Mouse (Mus musculus): ENCODE results near the gene Acsf3.

The Acsf3 gene

DNA sequence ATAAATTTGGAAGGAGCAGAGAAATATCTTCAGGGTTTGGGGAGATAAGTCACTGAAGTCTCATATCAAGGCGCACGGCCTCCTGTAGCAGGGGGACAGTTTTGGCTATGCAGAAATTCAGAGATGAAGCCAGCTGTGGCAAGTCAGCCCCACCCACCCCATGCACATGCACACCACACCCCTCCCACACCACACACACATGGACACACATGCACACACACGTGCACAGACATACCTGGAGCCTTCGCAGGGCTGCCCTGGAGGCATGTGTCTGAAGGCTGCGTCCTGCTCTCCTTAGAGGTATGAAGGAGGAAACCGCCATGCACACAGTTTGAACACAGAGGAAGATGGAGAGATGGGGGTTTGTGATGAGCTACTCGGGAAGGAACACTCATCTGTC is 15.2 kb upstream of the Acsf3 start:
- in situ Hi-C loops (cut with MboI, MseI), result no loop called here

DNA sequence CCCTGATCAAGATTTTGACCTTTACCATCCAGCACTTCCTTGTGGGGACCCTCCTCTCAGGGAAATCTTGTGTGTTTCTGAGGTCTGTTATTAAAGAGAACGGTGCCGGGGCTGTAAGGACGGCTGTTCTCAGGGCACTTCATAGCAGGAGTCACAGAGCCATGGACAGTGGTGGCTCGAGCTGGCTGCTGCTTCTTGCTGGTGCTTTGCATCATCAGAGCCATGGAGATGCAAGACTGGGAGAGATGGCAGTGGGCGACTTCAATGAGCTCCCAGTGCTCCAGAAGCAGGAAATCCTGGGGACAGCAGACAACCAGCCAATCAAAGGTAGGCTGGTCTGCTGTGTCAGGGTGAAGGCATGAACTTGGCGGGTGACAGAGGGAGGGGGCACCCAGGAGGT is 14.2 kb upstream of the Acsf3 start:
- in situ Hi-C loops (cut with MboI, MseI), result no loop called here

DNA sequence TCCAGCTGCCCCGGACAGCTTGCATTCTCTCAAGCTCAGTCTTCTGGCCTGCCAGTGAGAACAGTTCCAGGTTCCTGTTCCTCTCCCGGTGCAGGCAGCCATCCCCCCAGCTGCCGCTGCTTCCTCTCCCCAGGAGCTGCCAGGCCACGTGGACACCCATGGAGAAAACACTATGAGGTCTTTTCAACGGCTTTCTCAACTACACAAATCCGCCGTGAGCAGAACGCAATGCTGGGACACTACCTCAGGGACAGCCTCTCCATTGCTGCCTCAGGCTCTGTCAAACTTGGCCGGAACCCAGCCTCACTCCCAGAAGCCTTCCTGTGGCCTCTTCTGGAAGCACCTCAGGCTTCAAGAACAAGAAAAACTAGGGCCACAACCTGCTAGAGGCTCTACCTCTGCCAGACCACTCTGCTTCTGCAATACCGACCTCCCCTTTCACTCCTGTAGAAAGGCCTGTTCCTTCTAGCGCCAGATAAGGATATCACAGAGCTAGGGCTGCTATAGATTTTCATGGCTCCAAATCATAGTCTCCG is 12.5 kb upstream of the Acsf3 start:
- in situ Hi-C loops (cut with MboI, MseI), result no loop called here

DNA sequence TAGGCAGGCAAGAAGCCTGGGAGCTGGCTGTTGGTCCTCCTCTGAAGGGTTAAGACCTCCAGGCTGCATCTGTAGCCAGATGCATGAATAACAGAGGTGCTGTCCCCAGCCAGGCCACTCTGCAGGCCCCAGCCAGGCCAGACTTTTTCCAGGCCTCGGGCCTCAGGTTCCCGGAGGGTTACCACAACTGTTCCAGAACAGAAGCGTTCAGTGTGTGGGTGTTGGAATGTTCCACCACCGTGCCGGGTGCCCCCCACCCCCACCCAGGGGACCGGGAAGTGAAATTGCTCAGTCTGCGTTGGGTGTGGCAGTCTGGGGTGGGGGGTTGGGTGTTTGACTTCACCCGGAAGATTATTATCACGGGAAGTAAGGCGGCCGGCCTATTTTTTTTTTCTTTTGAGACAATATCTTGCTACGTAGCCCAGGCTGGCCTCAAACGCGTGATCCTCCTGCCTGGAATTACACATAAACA is 12.0 kb upstream of the Acsf3 start:
- in situ Hi-C loops (cut with MboI, MseI), result no loop called here

DNA sequence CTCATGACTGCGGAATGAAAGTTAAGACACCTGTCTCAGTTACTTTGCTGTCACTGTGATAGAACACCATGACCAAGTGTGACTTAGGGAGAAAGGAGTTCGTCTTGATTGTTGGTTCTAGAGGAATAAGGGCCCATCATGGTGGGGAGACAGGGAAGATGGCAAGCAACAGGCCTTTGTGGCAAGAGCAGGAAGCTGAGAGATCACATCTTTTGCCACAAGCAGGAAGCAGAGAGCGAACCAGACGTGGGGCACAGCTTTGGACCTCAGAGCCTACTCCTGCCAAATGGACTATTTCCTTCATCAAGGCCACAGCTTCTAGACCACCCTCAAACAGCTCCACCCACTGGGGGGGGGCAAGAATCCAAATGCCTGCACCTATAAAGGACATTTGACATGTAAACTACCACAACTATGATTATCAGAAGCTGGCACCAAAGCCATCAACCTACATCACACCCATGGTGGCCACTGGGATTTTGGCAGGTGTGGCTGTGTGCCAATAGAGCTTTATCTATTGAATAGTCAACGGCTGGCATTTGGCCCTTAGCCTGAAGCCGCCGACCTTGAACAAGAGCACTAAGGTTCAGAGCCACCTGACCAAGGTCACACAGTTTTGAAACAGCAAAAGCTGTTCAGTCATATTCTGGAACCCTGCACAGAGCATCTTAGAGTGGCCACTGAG is 10.4 kb upstream of the Acsf3 start:
- in situ Hi-C loops (cut with MboI, MseI), result no loop called here

DNA sequence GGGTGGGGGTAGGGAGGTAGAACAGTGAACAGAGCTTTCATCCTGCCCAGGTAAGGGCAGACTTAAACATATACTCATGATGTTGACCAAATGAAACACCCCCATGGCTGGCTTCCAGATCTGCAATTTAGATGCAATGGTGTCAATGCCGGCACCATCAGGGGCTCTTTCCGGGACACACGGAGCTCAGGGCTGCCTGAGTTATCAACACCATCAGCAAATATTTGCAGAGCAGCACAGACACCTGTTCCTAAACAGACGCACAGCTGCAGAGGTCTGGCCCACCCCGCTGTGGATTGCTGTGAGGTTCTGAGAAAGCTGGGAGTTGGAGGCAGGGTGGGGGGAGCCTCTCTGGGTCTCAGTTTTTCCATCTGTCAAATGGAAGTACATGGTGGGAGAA is 9.1 kb upstream of the Acsf3 start:
- in situ Hi-C loops (cut with MboI, MseI), result no loop called here

DNA sequence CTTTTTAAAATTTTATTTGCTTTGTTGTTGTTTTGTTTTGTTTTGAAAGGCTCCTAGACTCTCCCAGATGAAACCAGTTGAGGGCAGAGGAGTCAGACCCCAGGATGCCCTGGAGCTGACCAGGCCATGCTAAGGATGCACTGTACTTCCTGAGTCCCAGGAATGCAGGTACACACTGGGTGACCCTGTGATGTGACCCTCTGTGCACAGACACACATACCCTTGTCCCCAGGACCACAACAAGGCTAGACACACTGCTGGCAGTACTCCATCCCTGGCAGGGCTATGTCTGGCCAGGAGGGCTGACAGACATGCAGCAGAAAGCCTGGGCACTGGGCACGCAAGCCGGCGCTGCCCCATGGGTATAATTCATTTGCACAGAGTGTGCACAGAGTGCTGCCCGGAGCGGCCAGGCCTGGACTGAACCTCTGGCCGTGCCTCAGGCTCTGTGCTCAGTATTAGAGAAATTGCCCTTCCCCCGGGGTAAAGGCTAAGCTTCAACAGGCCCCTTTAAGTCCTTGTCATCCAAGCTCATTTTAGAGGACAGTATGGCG is 8.6 kb upstream of the Acsf3 start:
- in situ Hi-C loops (cut with MboI, MseI), result no loop called here

DNA sequence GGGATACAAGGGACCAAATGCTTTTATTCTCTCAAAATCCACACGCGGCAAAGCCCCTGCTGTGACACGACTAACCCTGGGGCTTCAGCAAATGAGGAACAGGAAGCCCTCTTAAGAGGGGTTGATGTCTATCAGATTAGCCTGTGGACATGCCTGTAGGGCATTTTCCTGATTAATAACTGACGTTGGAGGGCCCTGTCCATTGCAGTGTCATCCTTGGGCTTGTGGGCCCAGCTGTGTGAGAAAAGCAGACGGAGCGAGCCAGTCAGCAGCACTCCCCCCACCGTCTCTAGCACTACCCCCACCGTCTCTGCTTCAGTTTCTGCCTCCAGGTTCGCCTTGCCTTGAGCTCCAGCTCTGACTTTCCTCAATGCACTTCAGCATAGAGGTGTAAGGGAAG is 8.1 kb upstream of the Acsf3 start:
- in situ Hi-C loops (cut with MboI, MseI), result no loop called here

DNA sequence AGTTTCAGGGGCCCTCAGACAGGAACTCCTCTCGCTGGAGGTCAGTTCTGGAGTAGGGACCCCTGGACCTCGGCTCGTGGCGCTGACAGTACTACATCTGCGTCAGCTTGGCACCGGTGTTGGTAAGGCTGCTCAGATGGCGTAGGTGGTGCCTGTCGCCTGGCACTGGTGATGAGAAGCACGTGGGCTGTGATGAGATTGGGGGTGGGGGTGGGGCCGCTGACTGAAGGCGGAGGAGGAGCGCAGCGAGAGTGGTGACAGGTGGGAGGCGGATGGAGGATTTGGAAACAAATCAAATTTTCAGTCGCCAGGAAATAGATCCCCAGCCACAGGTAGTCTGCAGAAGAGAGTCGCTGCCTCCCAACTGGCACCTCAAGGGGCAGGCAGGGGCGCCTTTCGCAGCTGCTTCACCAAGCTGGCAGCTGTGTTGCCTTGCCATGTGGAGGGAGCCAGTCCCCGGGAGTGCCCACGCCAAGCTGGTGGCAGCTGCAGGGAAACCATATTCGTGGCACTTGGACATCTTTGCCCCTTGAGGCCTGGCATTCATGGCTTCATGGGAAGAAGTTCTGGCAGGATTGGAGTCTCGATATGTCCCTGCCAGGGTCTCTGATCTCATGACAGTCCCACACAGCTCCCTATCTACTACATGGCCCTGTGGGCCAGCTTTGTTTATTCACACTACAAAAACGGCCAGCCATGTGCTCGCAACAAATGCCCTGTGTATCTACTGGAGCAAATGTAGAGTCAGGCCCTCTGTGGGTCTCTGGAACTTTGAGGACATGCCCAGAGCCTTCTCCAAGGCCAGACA is 5.8 kb upstream of the Acsf3 start:
- in situ Hi-C loops (cut with MboI, MseI), result no loop called here

DNA sequence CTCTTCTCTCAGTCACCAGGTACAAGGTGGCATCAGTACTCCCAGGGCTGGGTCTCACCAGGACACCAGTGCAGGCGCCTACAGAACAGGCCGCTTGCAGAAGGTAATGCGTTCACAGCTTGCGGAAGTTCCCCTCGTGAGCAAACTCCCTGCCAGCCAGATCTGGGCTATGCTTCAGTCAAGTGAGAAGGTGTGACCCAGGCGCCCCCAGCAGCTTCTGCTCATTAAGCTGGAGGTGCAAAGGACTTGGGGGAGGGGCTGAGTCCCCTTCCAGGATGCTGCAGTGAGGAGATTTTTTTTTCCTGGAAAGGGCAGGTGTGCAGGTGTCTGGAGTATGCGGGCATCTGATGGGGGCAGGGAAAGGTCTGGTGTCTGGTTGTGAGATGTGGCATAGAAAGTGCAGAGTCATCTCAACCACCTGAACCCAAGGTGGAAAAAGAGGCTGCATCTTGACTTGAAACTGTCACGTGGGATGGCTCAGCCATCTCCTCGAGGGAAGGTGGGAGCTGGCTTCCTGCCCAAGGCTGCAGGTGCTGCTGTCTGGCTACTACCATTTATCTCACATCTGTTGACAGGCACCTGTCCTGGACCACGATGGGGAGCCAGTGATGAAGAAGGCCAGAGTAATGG is 2.7 kb upstream of the Acsf3 start:
- in situ Hi-C loops (cut with MboI, MseI), result no loop called here

DNA sequence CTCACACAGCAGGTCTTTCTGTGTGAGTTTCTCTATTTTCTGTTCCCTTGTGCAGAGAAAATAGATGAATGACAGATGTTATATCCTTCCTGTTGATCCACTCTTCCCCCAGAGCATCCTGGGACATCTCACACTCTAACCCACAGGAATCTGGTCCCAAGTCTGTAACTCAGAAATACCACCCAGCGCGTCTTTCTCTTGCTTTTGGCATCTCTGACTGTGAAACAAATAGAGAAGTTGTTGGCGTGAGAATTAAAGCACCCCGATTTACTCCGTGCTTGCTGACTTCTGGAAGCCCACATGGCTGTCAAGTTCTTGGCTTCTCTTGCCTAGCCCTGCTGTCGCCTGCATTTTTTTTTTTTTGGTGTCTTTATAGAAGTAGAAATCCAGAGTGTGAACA is 2.4 kb downstream of the Acsf3 start:
- in situ Hi-C loops (cut with MboI, MseI), result no loop called here

DNA sequence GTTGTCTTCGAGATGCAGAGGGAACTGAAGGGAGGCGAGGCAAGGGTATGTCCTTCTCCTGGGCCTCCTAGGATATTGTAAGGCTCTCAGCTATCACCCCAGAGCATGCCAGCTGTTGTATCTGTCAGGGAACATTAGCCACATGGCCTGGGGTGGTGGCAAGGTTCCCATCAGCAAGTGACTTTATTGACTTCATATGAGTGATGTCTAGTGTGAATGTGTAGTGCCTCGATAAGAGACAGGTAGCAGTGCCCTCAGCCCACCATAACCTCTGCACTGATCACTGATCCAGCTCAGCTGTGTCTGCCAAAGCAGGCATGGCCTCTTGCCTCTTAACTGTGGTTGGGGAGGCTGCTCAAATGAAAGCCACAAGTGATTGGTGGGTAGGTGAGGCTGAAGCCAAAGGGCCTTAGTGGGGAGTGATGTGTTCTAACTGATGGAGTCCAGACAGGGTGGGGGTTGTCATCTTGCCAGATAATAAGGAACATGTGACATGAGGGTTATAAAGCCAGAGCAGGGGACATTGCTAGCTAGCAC is 3.5 kb downstream of the Acsf3 start:
- in situ Hi-C loops (cut with MboI, MseI), result no loop called here

DNA sequence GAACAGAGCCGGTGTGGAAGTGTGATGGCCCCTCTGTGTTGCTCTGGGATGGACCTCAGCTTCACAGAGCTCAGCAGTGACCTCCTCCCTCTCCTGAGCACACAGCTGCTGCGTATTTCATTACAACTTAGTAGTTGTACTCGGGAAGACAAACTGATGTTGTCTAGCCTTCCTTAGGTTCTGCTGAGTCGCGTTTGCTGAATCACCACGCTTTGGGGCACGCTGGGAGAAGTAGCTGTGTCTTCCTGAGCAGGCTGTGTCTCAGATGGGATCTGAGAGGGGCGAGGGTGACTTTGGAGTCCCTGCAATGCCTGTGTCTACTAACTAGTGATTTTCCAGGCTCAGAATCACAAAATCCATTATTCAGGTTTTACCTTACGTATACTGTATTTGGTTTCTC is 4.0 kb downstream of the Acsf3 start:
- in situ Hi-C loops (cut with MboI, MseI), result no loop called here

DNA sequence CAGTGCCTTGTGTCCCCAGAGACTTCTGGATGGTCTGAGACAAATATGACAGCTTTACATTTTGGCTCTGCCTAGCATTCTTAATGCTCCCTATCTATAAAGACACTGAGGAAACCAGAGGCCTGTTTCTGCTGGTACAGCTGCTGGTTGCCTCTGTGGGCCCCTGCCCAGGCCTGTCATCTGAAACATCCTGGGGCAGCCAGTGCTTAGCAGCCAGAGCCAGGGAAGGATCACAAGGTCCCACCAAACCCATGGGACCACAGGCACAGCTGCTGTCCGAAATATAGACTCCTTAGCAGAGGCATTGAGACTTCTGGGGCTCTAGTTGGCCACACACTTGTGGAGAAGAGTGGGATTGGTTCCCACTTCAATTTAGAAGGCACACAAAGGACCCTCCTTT is 9.5 kb downstream of the Acsf3 start:
- in situ Hi-C loops (cut with MboI, MseI), result loop anchor here (10.0 kb wide), 2 partner anchors 1460 to 1760 kb away; no protein-coding TSS in a partner anchor

DNA sequence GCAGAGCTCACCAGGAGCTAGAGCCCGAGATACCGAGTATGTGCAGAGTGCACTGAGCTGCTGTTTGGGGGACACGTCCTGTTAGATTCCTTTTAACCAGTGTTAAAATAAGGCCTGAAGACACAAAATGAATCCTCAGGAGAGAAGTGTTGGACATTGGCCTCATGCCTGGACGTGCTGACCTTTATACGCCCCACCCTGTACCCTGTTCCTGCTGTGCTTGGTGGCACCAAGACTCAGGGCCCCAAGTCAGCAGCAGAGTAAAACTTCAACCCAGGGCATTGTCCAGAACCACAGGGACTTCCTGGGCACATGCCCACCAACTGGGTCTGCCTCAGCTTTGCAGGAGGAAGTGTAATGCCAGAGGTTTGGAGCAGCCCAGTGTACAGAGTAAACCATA is 14.5 kb downstream of the Acsf3 start:
- in situ Hi-C loops (cut with MboI, MseI), result loop anchor here (10.0 kb wide), 2 partner anchors 1455 to 1755 kb away; no protein-coding TSS in a partner anchor

DNA sequence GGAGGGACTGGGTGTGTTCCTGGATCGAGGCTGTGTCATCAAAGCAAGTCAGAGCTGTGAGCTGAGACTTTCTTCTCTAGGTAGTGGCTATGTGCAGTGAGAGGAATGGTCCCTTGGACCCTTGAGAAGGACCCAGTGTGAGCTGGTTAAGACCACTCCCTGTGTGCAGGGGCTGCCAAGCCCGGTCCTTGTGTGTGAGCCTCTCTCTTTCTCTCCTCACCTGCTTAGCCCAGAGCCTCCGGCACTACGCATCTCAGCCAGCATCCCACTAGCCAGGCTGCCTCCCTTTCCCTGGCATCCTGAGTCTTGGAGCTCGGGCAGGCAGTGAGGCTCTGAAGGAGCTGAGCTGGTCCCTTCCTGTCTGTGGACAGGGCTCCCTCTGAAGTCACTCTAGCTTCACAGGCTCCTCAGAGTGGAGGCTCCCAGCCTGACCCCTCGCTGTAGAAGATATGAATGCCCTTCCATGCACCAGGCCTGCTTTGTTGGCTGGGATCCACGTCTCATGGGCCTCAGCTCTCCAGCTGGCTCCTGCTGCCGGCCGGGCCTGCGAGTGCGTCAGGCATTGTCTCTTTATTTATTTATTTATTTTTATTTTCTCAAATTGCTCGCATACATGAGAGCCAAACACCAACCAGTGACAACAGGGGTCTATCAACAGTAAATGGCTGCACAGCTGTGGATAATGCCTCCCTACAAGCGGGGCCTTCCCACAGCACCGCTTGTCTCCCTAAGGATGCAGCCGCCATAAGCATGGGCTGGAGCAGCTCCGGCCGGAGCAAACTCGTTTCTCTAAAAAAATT is 18.3 kb downstream of the Acsf3 start:
- in situ Hi-C loops (cut with MboI, MseI), result no loop called here

DNA sequence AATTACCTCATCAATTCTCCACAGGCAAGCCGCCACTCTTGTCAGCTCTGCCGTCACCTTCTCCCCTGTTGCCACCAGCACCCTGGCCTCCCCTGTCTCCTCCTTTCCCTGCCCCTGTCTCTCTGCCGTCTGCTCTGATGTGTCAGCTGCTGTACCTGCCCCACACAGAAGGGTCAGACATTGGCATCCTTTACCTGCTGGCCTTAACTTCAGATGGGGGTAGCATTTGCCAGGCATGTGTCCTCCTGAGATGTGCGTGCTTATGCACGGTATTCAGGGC is 18.8 kb downstream of the Acsf3 start:
- in situ Hi-C loops (cut with MboI, MseI), result no loop called here

DNA sequence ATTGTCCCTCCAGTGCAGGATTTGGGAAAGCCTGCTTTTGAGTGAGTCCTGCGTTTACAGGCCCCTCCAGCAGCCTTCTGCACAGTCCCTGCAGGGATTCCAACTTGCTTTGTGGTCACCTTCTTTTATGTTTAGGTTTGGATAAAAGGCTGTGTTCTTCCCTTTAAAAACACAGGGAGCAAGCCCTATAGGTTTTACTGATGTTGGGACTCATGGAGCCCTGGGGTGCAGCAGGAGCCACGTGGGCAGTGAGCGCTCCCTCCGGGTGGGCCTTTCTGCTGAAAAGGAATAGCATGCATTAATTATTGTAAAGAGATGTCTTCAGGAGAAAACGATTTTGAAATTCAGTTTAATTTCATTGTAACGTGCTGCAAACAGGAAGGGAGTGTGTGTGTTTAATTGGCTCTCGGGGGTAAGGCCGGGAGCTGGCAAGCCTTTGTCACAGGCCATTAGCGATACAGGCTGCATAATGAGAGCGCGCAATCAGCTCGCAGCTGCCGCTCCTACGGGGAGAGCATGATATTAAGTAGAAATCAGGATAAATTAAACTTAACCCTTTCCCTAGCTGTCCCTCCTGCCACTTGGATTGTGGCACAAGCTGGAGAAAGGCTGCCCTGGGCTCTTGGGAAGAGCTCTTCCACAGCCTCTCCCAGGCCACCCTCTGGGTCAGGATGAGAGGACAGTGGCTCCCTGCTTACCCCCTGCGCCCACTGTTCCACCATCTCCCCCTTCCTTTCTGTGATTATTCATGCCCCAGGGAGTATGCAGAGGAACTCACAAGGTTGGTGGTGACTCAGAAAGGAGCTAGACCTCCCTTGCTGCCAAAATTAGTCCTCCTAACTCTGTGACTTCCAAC is 28.8 kb downstream of the Acsf3 start:
- in situ Hi-C loops (cut with MboI, MseI), result no loop called here

DNA sequence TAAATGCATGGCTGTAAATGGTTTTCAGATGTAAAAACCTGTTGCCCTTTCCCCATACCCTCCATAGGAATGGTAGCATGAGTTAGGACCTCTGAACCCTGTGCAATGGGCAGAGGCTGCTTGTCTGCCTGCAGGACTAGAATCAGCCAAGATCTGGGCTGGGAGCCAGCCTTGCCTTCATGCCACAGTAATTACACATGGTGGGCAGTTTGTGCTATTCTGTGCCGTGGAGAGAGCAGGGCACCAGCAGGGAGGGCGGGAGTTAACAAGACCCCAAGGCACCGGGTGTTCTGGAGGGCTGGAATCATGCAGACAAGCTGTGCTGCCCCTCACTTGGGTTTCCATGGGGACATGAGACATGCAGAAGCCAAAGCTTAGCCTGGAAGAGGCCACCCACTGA is 30.1 kb downstream of the Acsf3 start:
- in situ Hi-C loops (cut with MboI, MseI), result no loop called here

DNA sequence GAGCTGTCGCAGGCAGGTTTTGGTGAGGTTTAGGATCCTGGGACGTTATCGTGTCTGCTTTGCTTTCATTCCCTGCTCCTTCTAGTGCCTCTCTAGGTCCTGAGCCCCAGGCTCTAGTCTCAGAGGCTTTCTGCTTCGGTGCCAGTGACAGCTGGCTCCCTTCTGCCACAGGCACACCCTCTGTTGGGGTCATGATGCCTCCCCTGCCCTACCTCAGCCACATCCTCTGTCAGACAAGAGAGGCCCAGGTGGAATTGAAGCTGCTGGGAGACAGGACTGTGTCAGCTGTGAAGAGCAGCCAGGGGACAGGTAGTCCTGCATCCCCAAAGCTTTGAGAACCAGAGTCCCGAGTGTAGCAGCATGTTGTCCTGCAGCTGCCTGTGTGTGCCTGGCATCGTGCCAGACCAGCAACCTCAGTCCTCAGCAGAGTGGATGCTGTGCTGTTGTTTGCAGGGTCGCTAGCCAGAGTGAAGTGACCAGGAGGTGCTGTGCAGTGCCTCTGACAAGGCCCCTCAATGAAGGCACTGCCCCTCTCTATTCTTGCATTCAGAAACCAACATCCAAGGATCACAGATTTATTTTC is 31.8 kb downstream of the Acsf3 start:
- in situ Hi-C loops (cut with MboI, MseI), result no loop called here
